ENCODE assay signal across 12 mouse cellular contexts in genomic region chr5:137973738-137974137, GRCm38 (mm10). TPM values are rescaled to one million over a fixed set of nuclear protein-coding genes. Genes with fewer than 3 reads are reported as not detected.
DNase-seq lines count a peak whose midpoint lies in the region; ATAC-seq and TF ChIP-seq lines count a peak whose summit lies in the region.
"Had no signal": no experiment of that assay in that cellular context is flagged by ENCODE, and none has a peak within 500 bp of the region (broad histone marks: within the 10 kb centered on the region; RNA-seq: fewer than 3 reads in every experiment).

No protein-coding gene starts in this region.

- DNase-seq in kidney, adult 2 months, result peak; percentile 21
- DNase-seq in kidney, adult 9 months, result no peak
- peak; percentile 35 for DNase-seq in midbrain, embryonic 14.5 days
- no peak for DNase-seq in midbrain, embryonic 11.5 days (ENCODE audit: low spot score, missing footprints)
- peak; percentile 45 for DNase-seq in R1 (ENCODE audit: low read depth, low spot score)
- DNase-seq in naive thymus-derived CD4-positive, alpha-beta T cell, adult 2 months (ENCODE audit: low read depth), result peak; percentile 2
- DNase-seq in ovary, postnatal 10 days (ENCODE audit: low spot score), result no peak
- DNase-seq: liver, embryonic 13.5 days had no signal

- H3K4me3 ChIP-seq in kidney, adult 2 months (ENCODE audit: insufficient read depth, low read depth, low read length), result no peak overlapping the region
- no peak overlapping the region for H3K4me3 ChIP-seq in midbrain, embryonic 14.5 days (replicated peaks; ENCODE audit: low read depth, low read length)
- no peak overlapping the region for H3K4me3 ChIP-seq in midbrain, embryonic 11.5 days (ENCODE audit: low read depth, low read length)
- H3K4me3 ChIP-seq: liver, embryonic 13.5 days had no signal

- no peak for TF ChIP-seq POLR2A in kidney, adult 2 months (IDR thresholded peaks at IDR 0.05; ENCODE audit: low read depth, low read length)

- H3K36me3 ChIP-seq in kidney, adult 2 months (ENCODE audit: control insufficient read depth, insufficient read depth, low read length), result no peaks in the 10 kb centered on the region
- no peaks in the 10 kb centered on the region for H3K36me3 ChIP-seq in midbrain, embryonic 14.5 days (ENCODE audit: control insufficient read depth, insufficient read depth, low read length)
- no peaks in the 10 kb centered on the region for H3K36me3 ChIP-seq in midbrain, embryonic 11.5 days (ENCODE audit: control insufficient read depth, insufficient read depth, low read length)
- H3K36me3 ChIP-seq: liver, embryonic 13.5 days had no signal

- no peak overlapping the region for H3K27ac ChIP-seq in kidney, adult 2 months (ENCODE audit: insufficient read depth, low read depth, low read length)
- H3K27ac ChIP-seq in midbrain, embryonic 14.5 days (replicated peaks; ENCODE audit: low read depth, low read length), result no peak overlapping the region
- no peak overlapping the region for H3K27ac ChIP-seq in midbrain, embryonic 11.5 days (ENCODE audit: low read depth, low read length)
- H3K27ac ChIP-seq: liver, embryonic 13.5 days had no signal

- WGBS in kidney, adult 2 months, result 50% methylated on average over 3 of the region's 3 CpGs
- WGBS in midbrain, embryonic 14.5 days, result 68% methylated on average over 3 of the region's 3 CpGs
- 64% methylated on average over 3 of the region's 3 CpGs for WGBS in midbrain, embryonic 11.5 days

- no peak for ATAC-seq in midbrain, embryonic 14.5 days (ENCODE audit: low FRiP score, low TSS enrichment)
- no peak for ATAC-seq in midbrain, embryonic 11.5 days (ENCODE audit: low FRiP score)
- ATAC-seq: forebrain, embryonic 16.5 days had no signal

- H3K9me3 ChIP-seq in midbrain, embryonic 14.5 days (ENCODE audit: control insufficient read depth, low read length), result no peaks in the 10 kb centered on the region
- H3K9me3 ChIP-seq in midbrain, embryonic 11.5 days (ENCODE audit: control insufficient read depth, low read length), result no peaks in the 10 kb centered on the region
- H3K9me3 ChIP-seq: liver, embryonic 13.5 days had no signal

- no peak overlapping the region for H3K4me2 ChIP-seq in midbrain, embryonic 14.5 days (ENCODE audit: low read length)
- H3K4me2 ChIP-seq in midbrain, embryonic 11.5 days, result no peak overlapping the region
- H3K4me2 ChIP-seq: liver, embryonic 13.5 days had no signal

- H3K4me1 ChIP-seq in kidney, adult 2 months (ENCODE audit: control insufficient read depth, insufficient read depth, low read length), result no peaks in the 10 kb centered on the region
- H3K4me1 ChIP-seq in midbrain, embryonic 14.5 days (ENCODE audit: control insufficient read depth, insufficient read depth, low read length), result no peaks in the 10 kb centered on the region
- H3K4me1 ChIP-seq in midbrain, embryonic 11.5 days (ENCODE audit: control insufficient read depth, insufficient read depth, low read length), result no peaks in the 10 kb centered on the region
- H3K4me1 ChIP-seq: liver, embryonic 13.5 days had no signal

- peak; percentile 54 for TF ChIP-seq CTCF in kidney, adult 2 months (conservative IDR thresholded peaks at IDR 0.05; ENCODE audit: insufficient read depth, insufficient read length, low read depth, low read length)

- no peak overlapping the region for H3K9ac ChIP-seq in midbrain, embryonic 14.5 days (replicated peaks; ENCODE audit: low read length)
- no peak overlapping the region for H3K9ac ChIP-seq in midbrain, embryonic 11.5 days (ENCODE audit: low read length)
- H3K9ac ChIP-seq: liver, embryonic 13.5 days had no signal

- no peaks in the 10 kb centered on the region; the same call in 1 of the 2 replicates for H3K27me3 ChIP-seq in kidney, adult 2 months (replicated peaks; ENCODE audit: control insufficient read depth, insufficient read depth, low read length)
- H3K27me3 ChIP-seq in midbrain, embryonic 14.5 days (ENCODE audit: control insufficient read depth, insufficient read depth, low read length), result no peaks in the 10 kb centered on the region
- no peaks in the 10 kb centered on the region for H3K27me3 ChIP-seq in midbrain, embryonic 11.5 days (ENCODE audit: control insufficient read depth, insufficient read depth, low read length)
- H3K27me3 ChIP-seq: liver, embryonic 13.5 days had no signal

RNA-seq across cellular contexts. Expression of gene Azgp1, which starts 7.6 kb away (rescaled TPM):
- polyA plus RNA-seq in kidney, adult 2 months (2012; rRNA removed), result 5.1 and 5.3 TPM in 2 replicates
- not detected in 2 replicates for polyA plus RNA-seq in midbrain, embryonic 14.5 days (2014; fragmentation: Nextera tagmentation; extraction: Ambion mirVana)
- polyA plus RNA-seq in midbrain, embryonic 11.5 days (2014; fragmentation: Nextera tagmentation; extraction: Ambion mirVana), result not detected in 2 replicates
- polyA plus RNA-seq: forebrain, embryonic 16.5 days; heart, embryonic 16.5 days; neural tube, embryonic 11.5 days; spleen, adult 2 months had no signal

RNA-seq across cellular contexts. Expression of gene Gjc3, which starts 10.8 kb away (rescaled TPM):
- polyA plus RNA-seq in kidney, adult 2 months (2012; rRNA removed), result 0.05 and 0.20 TPM in 2 replicates
- polyA plus RNA-seq in midbrain, embryonic 14.5 days (2014; fragmentation: Nextera tagmentation; extraction: Ambion mirVana), result 0.13 and 0.43 TPM in 2 replicates
- polyA plus RNA-seq in midbrain, embryonic 11.5 days (2014; fragmentation: Nextera tagmentation; extraction: Ambion mirVana), result not detected in 2 replicates
- polyA plus RNA-seq: neural tube, embryonic 11.5 days had no signal

RNA-seq across cellular contexts. Expression of gene Smok3a, which starts 47.3 kb away (rescaled TPM):
- polyA plus RNA-seq in kidney, adult 2 months (2012; rRNA removed), result not detected in 2 replicates
- not detected in 2 replicates for polyA plus RNA-seq in midbrain, embryonic 14.5 days (2014; fragmentation: Nextera tagmentation; extraction: Ambion mirVana)
- polyA plus RNA-seq in midbrain, embryonic 11.5 days (2014; fragmentation: Nextera tagmentation; extraction: Ambion mirVana), result not detected in 2 replicates
- polyA plus RNA-seq: forebrain, embryonic 16.5 days; heart, embryonic 16.5 days; liver, embryonic 13.5 days; neural tube, embryonic 11.5 days; spleen, adult 2 months had no signal

RNA-seq across cellular contexts. Expression of gene Smok3b, which starts 47.5 kb away (rescaled TPM):
- polyA plus RNA-seq in kidney, adult 2 months (2012; rRNA removed), result not detected in 2 replicates
- polyA plus RNA-seq in midbrain, embryonic 14.5 days (2014; fragmentation: Nextera tagmentation; extraction: Ambion mirVana), result not detected in 2 replicates
- polyA plus RNA-seq in midbrain, embryonic 11.5 days (2014; fragmentation: Nextera tagmentation; extraction: Ambion mirVana), result not detected in 2 replicates
- polyA plus RNA-seq: forebrain, embryonic 16.5 days; heart, embryonic 16.5 days; liver, embryonic 13.5 days; neural tube, embryonic 11.5 days; spleen, adult 2 months had no signal

RNA-seq across cellular contexts. Expression of gene Cyp3a13, which starts 52.3 kb away (rescaled TPM):
- 0.22 and 0.31 TPM in 2 replicates for polyA plus RNA-seq in kidney, adult 2 months (2012; rRNA removed)
- polyA plus RNA-seq in midbrain, embryonic 14.5 days (2014; fragmentation: Nextera tagmentation; extraction: Ambion mirVana), result not detected in 2 replicates
- polyA plus RNA-seq in midbrain, embryonic 11.5 days (2014; fragmentation: Nextera tagmentation; extraction: Ambion mirVana), result not detected in 2 replicates
- polyA plus RNA-seq: forebrain, embryonic 16.5 days; spleen, adult 2 months had no signal

Comparison
In these comparisons a context has a peak if more than half of its experiments do, and no peak if none do; other contexts are left out.
1. DNase-seq: peak in kidney, adult 2 months (single experiment), midbrain, embryonic 14.5 days (single experiment), R1 (single experiment) and naive thymus-derived CD4-positive, alpha-beta T cell, adult 2 months (single experiment); none in kidney, adult 9 months (single experiment), midbrain, embryonic 11.5 days (single experiment) and ovary, postnatal 10 days (single experiment).